Mouse (Mus musculus) limb, embryonic 14.5 days (tissue): ENCODE measurements around the gene Impdh2. TPM values are rescaled to one million over a fixed set of nuclear protein-coding genes. Genes with fewer than 3 reads are reported as not detected.
A peak's percentile ranks its signal among the peaks of the same experiment; 100 is the strongest.

ENCODE experiments used
- ATAC-seq: fragments of 200-750 bp; cut with Nextera tagmentation; 2 replicates; pipeline ENCODE4 v1.8.0; 2017; ENCODE audit warnings: low read depth, moderate number of reproducible peaks, moderate TSS enrichment; ENCODE audit not compliant: low FRiP score
- DNase-seq: peaks from one replicate; pipeline ENCODE4 v3.0.0-alpha.2; 2015; ENCODE audit warnings: low spot score
- H3K27ac ChIP-seq: fragments of 300-500 bp; sonication (generic); replicated peaks from 2 replicates; pipeline ENCODE4 v1.5.1; 2014; ENCODE audit warnings: low read depth, mild to moderate bottlenecking, low read length, moderate library complexity, mixed read lengths
- H3K27me3 ChIP-seq: fragments of 300-500 bp; sonication (generic); 2 replicates; pipeline ENCODE4 v1.6.1; 2014; ENCODE audit warnings: low read length, mixed read lengths; ENCODE audit not compliant: control insufficient read depth, insufficient read depth
- H3K36me3 ChIP-seq: fragments of 300-500 bp; sonication (generic); 2 replicates; pipeline ENCODE4 v1.6.1; 2014; ENCODE audit warnings: mild to moderate bottlenecking, low read length, moderate library complexity, mixed read lengths; ENCODE audit not compliant: control insufficient read depth, insufficient read depth
- H3K4me1 ChIP-seq: fragments of 300-500 bp; sonication (generic); 2 replicates; pipeline ENCODE4 v1.6.1; 2014; ENCODE audit warnings: antibody characterized with exemption, low read length, mixed read lengths; ENCODE audit not compliant: control insufficient read depth, insufficient read depth
- H3K4me2 ChIP-seq: fragments of 300-500 bp; sonication (generic); replicated peaks from 2 replicates; pipeline ENCODE4 v1.6.1; 2014; ENCODE audit warnings: low read depth, mild to moderate bottlenecking, low read length, moderate library complexity; ENCODE audit not compliant: severe bottlenecking
- H3K4me3 ChIP-seq: fragments of 300-500 bp; sonication (generic); replicated peaks from 2 replicates; pipeline ENCODE4 v1.5.1; 2014; ENCODE audit warnings: low read length
- H3K9ac ChIP-seq: fragments of 300-500 bp; sonication (generic); 2 replicates; pipeline ENCODE4 v1.6.1; 2014; ENCODE audit warnings: mild to moderate bottlenecking, low read depth, low read length, moderate library complexity; ENCODE audit not compliant: severe bottlenecking
- H3K9me3 ChIP-seq: fragments of 300-500 bp; sonication (generic); 2 replicates; pipeline ENCODE4 v1.6.1; 2016; ENCODE audit warnings: low read length; ENCODE audit not compliant: control insufficient read depth
- POLR2A ChIP-seq: fragments of 200-500 bp; IDR thresholded peaks from 2 replicates; pipeline ENCODE4 v1.8.0; 2012; ENCODE audit warnings: inconsistent platforms, mild to moderate bottlenecking, moderate library complexity, borderline replicate concordance; ENCODE audit not compliant: insufficient read depth, insufficient read length; ENCODE audit errors: extremely low read depth
- WGBS: fragments of 180-500 bp; shearing (Covaris S2); extraction: QIAGEN DNeasy Blood & Tissue Kit; methylation state at CpG from one replicate; pipeline ENCODE4 v1.1.7; 2014; 5-methylcytosine and 5-hydroxymethylcytosine counted together
- polyA plus RNA-seq, 2 experiments: library from polyadenylated mRNA; depleted of rRNA in 1 of 2; stranded (reverse) in 1 of 2; unstranded in 1 of 2; fragments of >200 nt; fragmentation: Nextera tagmentation in 1 of 2; extraction: Ambion mirVana in 1 of 2; gene quantifications; 2 replicates each; pipeline versions ENCODE4 v1.2.1 to v1.2.3; 2012 to 2014

The Impdh2 gene
- polyA plus RNA-seq, 2 experiments, result 184 to 208 TPM

- H3K27me3 ChIP-seq, result no peaks in the 10 kb centered on the region
- H3K9me3 ChIP-seq, result no peaks in the 10 kb centered on the region
- H3K9ac ChIP-seq, result peak overlapping the region; percentile 63
- TF ChIP-seq POLR2A, result no peak
- H3K36me3 ChIP-seq, result peaks cover 48% of the 10 kb centered on the region
- DNase-seq (peak; percentile 84), ATAC-seq (no peak)
- peak overlapping the region; percentile 62 for H3K4me3 ChIP-seq
- peaks cover 16% of the 10 kb centered on the region for H3K4me1 ChIP-seq
- peak overlapping the region; percentile 99 for H3K4me2 ChIP-seq
- 2% methylated on average over 35 of the region's 40 CpGs for WGBS
- peak overlapping the region; percentile 67; the same call in 1 of the 2 replicates for H3K27ac ChIP-seq
These were observed 10.3 kb downstream of the Impdh2 start for GRCm38 (mm10) chr9:108570207-108570896.

- H3K4me1 ChIP-seq, result peaks cover 12% of the 10 kb centered on the region
- no peak overlapping the region for H3K27ac ChIP-seq
- ATAC-seq (no peak), DNase-seq (no peak)
- no peak overlapping the region for H3K4me2 ChIP-seq
- WGBS, result 92% methylated on average over 15 of the region's 16 CpGs
- peaks cover 53% of the 10 kb centered on the region for H3K36me3 ChIP-seq
- TF ChIP-seq POLR2A, result no peak
- no peaks in the 10 kb centered on the region for H3K9me3 ChIP-seq
- H3K9ac ChIP-seq, result no peak overlapping the region
- no peaks in the 10 kb centered on the region for H3K27me3 ChIP-seq
- no peak overlapping the region for H3K4me3 ChIP-seq
These were observed 11.4 kb downstream of the Impdh2 start for GRCm38 (mm10) chr9:108571401-108571973.

GRCm38 (mm10) chr9:108572321-108572720, 12.2 kb downstream of the Impdh2 start:
- ATAC-seq (no peak), DNase-seq (no peak)
- 85% methylated on average over 10 of the region's 10 CpGs for WGBS
- Histone ChIP-seq H3K36me3 (peaks cover 54% of the 10 kb centered on the region), H3K4me3 (no peak overlapping the region), H3K4me2 (no peak overlapping the region), H3K4me1 (peaks cover 20% of the 10 kb centered on the region), H3K27me3 (no peaks in the 10 kb centered on the region), H3K27ac (no peak overlapping the region), H3K9me3 (no peaks in the 10 kb centered on the region), H3K9ac (no peak overlapping the region)
- TF ChIP-seq POLR2A, result no peak

- TF ChIP-seq POLR2A, result no peak
- ATAC-seq (no peak), DNase-seq (peak; percentile 50)
- Histone ChIP-seq H3K4me1 (peaks cover 20% of the 10 kb centered on the region), H3K4me3 (no peak overlapping the region), H3K36me3 (peaks cover 54% of the 10 kb centered on the region), H3K27ac (no peak overlapping the region), H3K27me3 (no peaks in the 10 kb centered on the region), H3K4me2 (no peak overlapping the region), H3K9me3 (no peaks in the 10 kb centered on the region), H3K9ac (no peak overlapping the region)
- 57% methylated on average over 25 of the region's 26 CpGs for WGBS
These were observed 13.9 kb downstream of the Impdh2 start for GRCm38 (mm10) chr9:108573774-108574690.

- Histone ChIP-seq H3K27me3 (no peaks in the 10 kb centered on the region), H3K4me3 (no peak overlapping the region), H3K9me3 (no peaks in the 10 kb centered on the region), H3K4me2 (no peak overlapping the region), H3K27ac (no peak overlapping the region), H3K36me3 (peaks cover 54% of the 10 kb centered on the region), H3K9ac (no peak overlapping the region), H3K4me1 (peaks cover 28% of the 10 kb centered on the region)
- ATAC-seq, result no peak
- DNase-seq, result no peak
- no peak for TF ChIP-seq POLR2A
- WGBS, result 90% methylated on average over 12 of the region's 12 CpGs
These were observed 14.8 kb downstream of the Impdh2 start for GRCm38 (mm10) chr9:108574921-108575320.
